Mouse (Mus musculus): ENCODE measurements around the gene Olfr123.

DNA sequence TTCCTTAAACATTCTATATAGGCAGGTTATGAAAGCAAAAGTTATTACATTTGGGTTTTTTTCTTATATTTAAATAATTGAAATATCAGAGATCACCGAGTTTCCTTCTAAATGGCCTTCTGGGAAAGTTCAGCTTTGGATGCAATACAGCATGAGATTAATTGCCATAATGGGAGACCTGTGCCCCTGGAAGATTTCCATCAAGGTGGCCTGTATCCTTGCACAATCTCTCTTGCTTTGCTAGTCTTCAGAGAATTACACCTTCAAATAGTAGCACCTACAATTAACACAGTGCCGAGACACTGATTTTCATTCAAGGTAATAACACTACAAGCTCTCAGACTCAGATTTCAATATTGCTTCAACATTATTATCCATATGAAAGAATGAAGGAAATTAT lies at the start of gene Olfr123:
- TF ChIP-seq GATA1 (IDR thresholded peaks at IDR 0.05; ENCODE audit: borderline replicate concordance, low read length), result no peak
- no peak for TF ChIP-seq FLI1 (IDR thresholded peaks at IDR 0.05; ENCODE audit: low read length)
